Mouse (Mus musculus) small intestine, adult 10 weeks (tissue): ENCODE results near the gene Lcorl. TPM values are rescaled to one million over a fixed set of nuclear protein-coding genes. Genes with fewer than 3 reads are reported as not detected.

Experiments
- polyA plus RNA-seq: library from polyadenylated mRNA; stranded (reverse); fragments of 350-450 nt; fragmentation: Illumina TruSeq; extraction: RNeasy Lipid Tissue Mini Kit (QIAGEN cat#74804); gene quantifications from one replicate; pipeline ENCODE4 v1.2.3, GENCODE M21; 2014; ENCODE audit warnings: low replicate concordance

Lcorl gene
- polyA plus RNA-seq, result 97.8 TPM

GRCm38 (mm10) chr5:45857254-45858011, at the start of gene Lcorl:
Lcorl (minus strand) TSS chr5:45857615.

DNA sequence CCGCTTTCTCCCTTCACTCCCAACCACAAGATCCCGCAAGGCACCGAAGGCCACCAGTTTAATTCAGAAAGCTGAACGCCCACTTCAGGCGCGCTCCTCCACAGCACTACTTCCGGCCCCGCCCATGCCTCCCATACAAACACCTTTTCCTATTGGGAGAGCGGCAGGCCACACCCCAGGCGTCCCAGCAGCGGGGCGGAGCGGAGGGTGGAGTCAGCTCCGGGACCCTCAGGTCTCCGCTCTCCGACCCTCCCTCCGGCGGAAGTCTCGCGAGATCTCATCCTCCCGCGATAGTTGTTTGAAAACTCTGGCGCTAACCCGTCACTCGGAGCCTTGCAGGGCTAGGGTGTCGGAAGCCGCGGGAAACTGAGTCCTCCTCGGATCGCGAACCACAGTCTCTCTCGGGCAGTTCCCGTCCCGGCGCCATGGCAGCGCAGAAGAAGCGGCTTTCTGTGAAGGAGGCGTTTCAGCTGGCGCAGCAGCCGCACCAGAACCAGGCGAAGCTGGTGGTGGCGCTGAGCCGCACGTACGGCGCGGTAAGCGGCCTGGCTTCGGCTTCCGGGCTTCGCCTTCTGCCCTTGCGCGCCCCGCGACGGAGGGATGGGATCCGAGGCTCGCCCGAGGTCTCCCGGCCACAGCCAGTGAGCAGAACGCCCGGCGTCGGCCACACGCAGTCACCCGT, 187.7 kb downstream of the Lcorl start, which contains the start of gene Ncapg:
Gene Ncapg, plus strand, starts transcription at position 322 of the 682 bp plus-strand sequence.

Other genes with a start within 250 kb of the Lcorl start
- 0.26 TPM for gene Fam184b, start 218.0 kb downstream of the Lcorl start, polyA plus RNA-seq
- gene Ncapg, start 187.7 kb downstream of the Lcorl start, polyA plus RNA-seq, result 32.2 TPM